Mouse (Mus musculus): Measurements from ENCODE around the gene 4430402I18Rik.

4430402I18Rik gene

GRCm38 (mm10) chr19:28964552-28964903 is 3.1 kb downstream of the 4430402I18Rik start:
- DNase-seq (ENCODE audit: low spot score), result no peak

- peak; percentile 80 for DNase-seq (ENCODE audit: low spot score)
Measured at GRCm38 (mm10) chr19:28963842-28964551, 3.6 kb downstream of the 4430402I18Rik start, which contains the start of gene Plpp6. TSS of gene Plpp6 (plus strand) at chr19:28963953.

GRCm38 (mm10) chr19:28963513-28963841 is 4.1 kb downstream of the 4430402I18Rik start:
- DNase-seq (ENCODE audit: low spot score), result no peak

- no peak for DNase-seq (ENCODE audit: low spot score)
Measured at GRCm38 (mm10) chr19:28963113-28963512, 4.5 kb downstream of the 4430402I18Rik start.

- no peak for DNase-seq (ENCODE audit: low spot score)
Measured at GRCm38 (mm10) chr19:28951251-28951650, 16.3 kb downstream of the 4430402I18Rik start.

- no peak for DNase-seq (ENCODE audit: low spot score)
Measured at GRCm38 (mm10) chr19:28947311-28947710, 20.3 kb downstream of the 4430402I18Rik start.

- no peak for DNase-seq (ENCODE audit: low spot score)
Measured at GRCm38 (mm10) chr19:28946782-28947181, 20.8 kb downstream of the 4430402I18Rik start.

GRCm38 (mm10) chr19:28941271-28941670 is 26.3 kb downstream of the 4430402I18Rik start:
- DNase-seq (ENCODE audit: low spot score), result no peak

GRCm38 (mm10) chr19:28940135-28940874 is 27.3 kb downstream of the 4430402I18Rik start:
- DNase-seq (ENCODE audit: low spot score), result peak; percentile 15

- no peak for DNase-seq (ENCODE audit: low spot score)
Measured at GRCm38 (mm10) chr19:28934897-28935296, 32.7 kb downstream of the 4430402I18Rik start.

GRCm38 (mm10) chr19:28929034-28929433 is 38.6 kb downstream of the 4430402I18Rik start:
- DNase-seq (ENCODE audit: low spot score), result no peak

- no peak for DNase-seq (ENCODE audit: low spot score)
Measured at GRCm38 (mm10) chr19:28927396-28927795, 40.2 kb downstream of the 4430402I18Rik start.

- DNase-seq (ENCODE audit: low spot score), result no peak
Measured at GRCm38 (mm10) chr19:28926366-28926765, 41.2 kb downstream of the 4430402I18Rik start.

GRCm38 (mm10) chr19:28917839-28918238 is 49.8 kb downstream of the 4430402I18Rik start:
- no peak for DNase-seq (ENCODE audit: low spot score)

- DNase-seq (ENCODE audit: low spot score), result no peak
Measured at GRCm38 (mm10) chr19:28916492-28916891, 51.1 kb downstream of the 4430402I18Rik start.

GRCm38 (mm10) chr19:28915602-28916250 is 51.9 kb downstream of the 4430402I18Rik start:
- no peak for DNase-seq (ENCODE audit: low spot score)

GRCm38 (mm10) chr19:28914598-28914997 is 53.0 kb downstream of the 4430402I18Rik start:
- no peak for DNase-seq (ENCODE audit: low spot score)

- DNase-seq (ENCODE audit: low spot score), result peak; percentile 6
Measured at GRCm38 (mm10) chr19:28908693-28909092, 58.9 kb downstream of the 4430402I18Rik start.

- DNase-seq (ENCODE audit: low spot score), result peak; percentile 39
Measured at GRCm38 (mm10) chr19:28908186-28908585, 59.4 kb downstream of the 4430402I18Rik start.

GRCm38 (mm10) chr19:28903536-28904119 is 64.0 kb downstream of the 4430402I18Rik start:
- no peak for DNase-seq (ENCODE audit: low spot score)

- DNase-seq (ENCODE audit: low spot score), result no peak
Measured at GRCm38 (mm10) chr19:28902806-28903205, 64.8 kb downstream of the 4430402I18Rik start.

GRCm38 (mm10) chr19:28902111-28902510 is 65.5 kb downstream of the 4430402I18Rik start:
- DNase-seq (ENCODE audit: low spot score), result no peak

- no peak for DNase-seq (ENCODE audit: low spot score)
Measured at GRCm38 (mm10) chr19:28900771-28901170, 66.8 kb downstream of the 4430402I18Rik start.
